Mouse (Mus musculus) R1 (cell line): Measurements from ENCODE around the gene Aasdh.
A peak's percentile ranks its signal among the peaks of the same experiment; 100 is the strongest.
"Not testable (repeated sequence)": the region's sequence is repeated elsewhere in the genome, so short reads cannot be mapped to it uniquely, and the experiment has no call there.

ENCODE experiments used
- DNase-seq: peaks from one replicate; pipeline ENCODE4 v3.0.0-alpha.2; 2018; ENCODE audit warnings: low read depth, low spot score

Gene Aasdh

DNA sequence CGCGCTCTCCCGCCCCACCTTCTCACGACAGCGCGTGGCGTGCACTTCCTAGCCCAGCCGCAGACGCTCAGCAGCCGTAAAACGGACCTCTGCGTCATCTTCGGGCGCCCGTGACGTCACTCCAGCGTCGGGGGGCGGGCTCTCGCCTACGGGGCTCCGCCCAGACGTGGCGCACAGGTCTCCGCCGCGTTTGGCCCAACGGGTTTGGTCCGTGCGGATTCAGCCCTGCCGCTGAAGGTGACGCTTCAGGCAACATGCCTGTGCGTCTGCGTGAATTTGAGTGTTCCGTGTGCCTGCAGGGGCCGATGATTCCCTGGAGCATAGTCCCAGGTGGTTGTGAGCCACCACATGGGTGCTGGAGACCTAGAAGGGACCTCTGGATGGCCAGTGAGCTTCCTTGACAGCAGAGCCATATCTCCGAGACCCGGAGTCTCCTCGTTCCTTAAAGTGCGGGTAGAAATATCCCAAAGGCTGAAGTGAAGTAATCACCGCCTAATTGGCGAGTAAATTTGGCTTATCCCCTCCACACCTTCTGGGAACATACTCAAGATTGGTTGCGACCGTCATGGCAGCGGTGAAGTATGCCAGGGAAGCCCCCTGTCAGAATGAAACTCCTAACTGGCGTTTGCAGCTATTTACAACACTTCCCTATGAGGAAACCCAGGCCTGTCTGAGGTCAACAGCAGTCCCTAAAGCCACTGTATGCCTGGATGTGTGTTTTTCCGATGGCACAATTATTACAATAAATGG, at the start of gene Aasdh:
Gene Aasdh, minus strand, starts transcription at position 110 of the 750 bp plus-strand sequence.
- DNase-seq = peak; percentile 94

DNA sequence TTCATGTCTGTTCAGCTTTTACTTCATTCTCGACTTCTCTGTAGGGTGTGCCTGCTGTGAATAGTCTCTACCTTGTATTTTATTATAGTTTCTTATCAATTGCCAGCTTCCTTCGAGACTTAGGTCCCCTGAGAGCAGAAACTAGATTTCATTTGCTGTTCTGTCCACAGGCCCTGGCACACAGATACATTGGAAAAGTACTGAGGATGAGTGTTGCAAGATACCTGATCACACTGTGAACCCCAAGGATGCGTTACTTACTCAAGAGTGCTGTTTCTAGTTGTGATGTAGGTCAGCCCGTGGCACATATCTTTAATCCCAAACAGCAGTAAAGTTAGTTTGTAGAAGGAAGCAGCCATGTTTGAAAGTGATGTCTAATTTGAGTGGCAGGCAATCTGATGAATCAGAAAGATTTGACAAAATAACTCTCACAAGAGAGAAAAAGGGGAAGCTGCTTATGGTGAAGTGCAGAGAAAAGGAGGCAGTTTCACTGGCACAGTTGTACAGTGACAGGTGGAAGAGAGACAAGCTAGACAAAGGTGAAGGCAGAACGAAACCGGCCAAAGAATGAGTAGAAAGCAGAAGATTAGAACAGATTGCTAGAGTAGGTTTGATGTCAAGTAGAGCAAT, 49.1 kb upstream of the Aasdh start:
- no peak for DNase-seq

DNA sequence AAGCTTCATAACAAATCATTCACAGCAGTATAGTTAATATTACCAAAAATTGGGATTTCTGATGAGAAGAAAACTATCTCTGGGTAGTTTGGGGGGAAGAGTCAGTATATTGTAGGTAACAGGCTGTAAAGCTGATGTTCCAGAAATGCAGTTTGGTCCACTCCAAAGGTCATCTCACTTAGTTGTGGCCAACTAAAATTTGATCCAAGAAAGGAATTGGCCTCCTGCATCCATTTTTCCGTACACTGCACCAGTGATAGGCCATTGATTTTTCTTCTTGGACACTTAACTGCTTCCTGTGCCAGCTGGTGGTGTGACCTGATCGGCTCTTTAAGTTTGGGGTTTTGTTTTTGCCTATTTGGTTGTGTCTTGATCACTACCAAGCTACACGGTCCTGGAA, 48.5 kb upstream of the Aasdh start:
- no peak for DNase-seq

DNA sequence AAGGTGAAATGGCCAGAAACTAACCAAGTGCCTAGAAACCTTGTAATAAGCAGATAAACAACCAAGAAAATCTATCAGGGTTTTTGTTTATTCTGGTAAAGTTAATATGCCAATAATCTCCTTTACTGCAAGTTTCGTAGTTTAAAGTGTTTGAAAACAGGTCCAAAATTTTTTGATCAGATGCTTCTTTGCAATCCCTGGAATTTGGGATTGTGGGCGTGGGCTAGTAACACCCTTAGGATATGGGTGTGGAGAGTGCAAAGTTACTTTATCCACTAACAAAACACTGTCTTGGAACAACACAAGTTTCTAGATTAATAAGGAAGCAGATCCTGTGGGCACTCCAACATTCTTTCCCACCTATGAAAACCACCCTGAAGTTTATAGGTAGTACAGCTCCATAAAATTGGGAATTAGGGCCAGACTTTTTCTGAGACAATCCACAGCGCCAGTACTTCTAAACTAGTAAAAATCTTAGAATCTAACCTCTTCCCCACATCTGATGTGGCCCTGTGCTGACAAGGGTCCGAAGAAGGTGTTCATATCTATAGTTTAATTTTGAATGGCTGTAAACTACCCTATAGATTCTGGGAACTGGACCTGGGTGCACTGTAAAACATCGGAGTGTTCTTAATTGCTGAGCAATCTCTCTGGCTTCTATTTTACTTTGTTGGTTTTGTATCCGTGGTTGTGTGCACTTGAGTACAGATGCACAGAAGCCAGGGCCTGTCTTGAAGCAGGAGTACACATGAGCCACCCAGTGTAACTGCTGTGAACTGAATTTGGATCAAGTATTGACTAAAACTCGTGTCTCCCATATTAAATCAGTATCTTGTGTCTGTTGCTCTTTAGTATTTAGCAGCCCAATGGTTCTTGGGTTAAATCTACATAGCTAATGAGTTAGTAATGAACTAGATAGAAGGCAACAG, 47.1 kb upstream of the Aasdh start:
- DNase-seq = peak; percentile 75

DNA sequence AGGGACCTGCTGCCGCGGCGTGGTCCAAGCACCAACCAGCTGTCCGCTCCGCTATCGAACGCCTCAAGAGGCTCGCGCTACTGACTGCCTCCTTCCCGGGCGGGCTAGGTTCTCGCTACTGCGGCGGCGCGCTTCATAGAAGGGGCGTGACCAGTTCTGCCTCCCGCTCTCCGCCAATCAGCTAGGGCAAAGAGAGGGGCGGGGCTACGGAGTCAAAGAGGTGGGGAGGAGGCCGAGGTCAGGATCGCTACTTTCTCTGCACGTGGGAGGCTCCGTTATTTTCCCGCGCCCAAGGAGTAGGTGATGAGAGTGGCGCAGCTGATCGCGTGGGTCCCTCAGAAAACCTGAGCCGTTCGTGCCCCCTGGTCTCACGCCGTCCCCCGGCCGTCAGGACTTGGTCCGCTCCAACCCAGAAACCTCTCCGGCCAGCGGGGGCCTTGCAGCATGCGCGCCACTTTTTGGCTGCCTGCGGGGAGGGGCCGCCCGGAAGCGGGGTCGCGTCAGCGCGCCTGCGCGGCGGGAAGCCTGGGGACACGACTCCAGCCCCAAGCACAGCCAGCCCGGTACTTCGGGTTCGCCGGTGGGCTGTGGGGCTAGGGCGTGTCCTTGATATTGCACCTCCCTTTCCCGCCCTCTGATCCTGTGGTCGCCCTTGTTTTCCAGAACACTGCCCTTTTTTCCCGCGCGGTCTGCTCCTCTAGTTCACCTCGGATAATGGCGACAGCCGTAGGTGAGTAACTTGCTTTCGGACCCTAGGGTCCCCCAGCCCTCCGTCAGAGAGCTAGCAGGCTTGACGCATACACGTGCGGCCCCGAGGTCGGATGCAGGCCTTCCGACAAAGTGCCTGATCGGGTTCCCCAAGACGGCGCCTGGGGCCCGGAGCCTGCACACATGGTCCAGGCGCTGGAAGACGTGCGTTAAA, 46.1 kb upstream of the Aasdh start, which contains the start of the genes Paics and Ppat:
Gene Paics, plus strand, starts transcription at position 202 of the 922 bp plus-strand sequence.
Gene Ppat, minus strand, starts transcription at position 473 of the 922 bp plus-strand sequence.
- DNase-seq = peak; percentile 99

DNA sequence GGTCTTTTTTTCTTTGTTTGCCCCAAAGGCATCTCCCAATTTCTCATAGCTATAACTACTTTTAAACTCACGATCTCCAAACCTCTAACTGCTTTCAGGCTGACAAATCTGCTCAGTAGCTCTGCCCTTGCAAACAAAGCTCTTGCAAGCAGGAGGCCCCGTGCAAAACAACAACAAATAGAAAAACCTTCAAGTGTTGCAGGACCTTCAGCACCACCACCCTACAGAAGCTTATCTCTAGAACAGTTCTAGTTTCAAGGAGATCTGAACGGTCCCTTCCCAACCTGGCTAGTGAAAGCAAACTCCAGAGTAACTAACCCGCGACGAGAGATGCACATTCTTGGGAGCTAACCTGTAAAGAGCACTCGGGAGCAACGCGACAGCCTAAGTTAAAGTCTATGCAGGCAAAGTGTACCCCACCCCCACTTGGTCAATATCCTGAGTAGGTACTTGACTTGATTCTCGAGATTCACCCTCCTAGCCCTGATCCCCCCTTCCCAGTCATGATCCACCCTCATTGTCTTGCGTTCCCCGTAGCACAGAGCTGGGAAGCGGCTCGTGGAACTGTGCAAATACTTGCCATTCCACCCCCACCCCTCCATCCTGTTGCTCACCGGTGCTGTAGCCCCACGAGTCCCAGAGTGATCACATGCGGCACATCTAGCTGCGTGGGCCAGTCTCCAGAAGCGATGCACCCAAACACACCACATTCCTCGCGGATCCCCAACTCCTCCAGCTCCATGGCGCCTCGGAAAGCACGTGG, 45.2 kb upstream of the Aasdh start:
- no peak for DNase-seq

DNA sequence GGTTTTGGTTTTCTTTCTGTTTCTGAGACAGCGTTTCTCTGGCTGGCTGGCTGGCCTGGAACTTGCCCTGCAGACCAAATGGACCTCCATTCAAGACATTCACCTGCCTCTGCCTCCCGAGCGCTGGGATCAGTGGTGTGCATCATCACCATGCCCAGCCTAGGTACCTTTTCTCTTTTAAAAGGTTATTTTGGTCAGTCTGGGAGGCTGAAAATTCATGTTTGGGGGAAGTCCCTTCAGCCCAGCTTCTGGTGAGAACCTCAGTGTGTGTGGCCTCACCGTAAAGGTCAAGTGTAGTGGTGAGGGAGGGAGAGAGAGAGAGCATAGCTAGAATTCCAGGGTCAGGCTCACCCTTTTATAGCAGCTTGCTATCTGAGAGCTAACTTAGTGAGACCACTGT, 42.4 kb upstream of the Aasdh start:
- peak; percentile 46 for DNase-seq

DNA sequence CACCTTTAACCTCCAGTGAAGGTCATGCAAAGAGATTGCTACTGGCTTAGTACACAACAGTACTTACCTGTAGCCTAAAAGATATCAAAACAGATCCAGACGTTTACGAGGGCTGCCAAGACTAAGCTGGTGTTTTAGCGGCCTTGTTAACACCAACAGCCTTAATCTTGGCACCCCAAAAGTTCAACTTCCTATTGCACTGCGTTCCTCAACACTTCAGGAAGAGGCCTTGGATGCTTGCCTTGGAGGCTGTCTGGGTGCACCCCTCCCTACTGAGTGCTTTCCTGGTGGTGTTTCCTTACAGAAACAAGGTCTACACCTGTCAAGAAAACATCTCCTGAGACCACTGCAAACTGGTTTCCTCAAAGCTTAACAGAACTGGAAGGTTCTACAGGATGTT, 41.8 kb upstream of the Aasdh start:
- DNase-seq = no peak

DNA sequence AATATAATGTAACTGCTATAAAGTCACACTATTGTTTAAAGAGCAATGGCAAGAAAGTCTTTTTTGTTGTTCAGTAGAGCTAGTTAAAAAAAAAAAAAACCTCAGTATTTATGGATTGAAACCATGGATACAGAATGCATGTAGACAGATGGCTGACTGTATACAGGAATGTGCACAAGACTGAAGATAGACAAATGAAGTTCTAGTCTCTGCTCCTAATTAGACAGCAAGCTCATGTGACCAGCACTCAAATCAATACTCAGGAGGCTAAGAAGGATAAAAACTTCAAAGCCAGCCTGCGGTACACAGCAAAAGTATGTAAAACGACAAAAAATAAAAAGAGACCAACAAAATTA, 40.3 kb upstream of the Aasdh start:
- no peak for DNase-seq

DNA sequence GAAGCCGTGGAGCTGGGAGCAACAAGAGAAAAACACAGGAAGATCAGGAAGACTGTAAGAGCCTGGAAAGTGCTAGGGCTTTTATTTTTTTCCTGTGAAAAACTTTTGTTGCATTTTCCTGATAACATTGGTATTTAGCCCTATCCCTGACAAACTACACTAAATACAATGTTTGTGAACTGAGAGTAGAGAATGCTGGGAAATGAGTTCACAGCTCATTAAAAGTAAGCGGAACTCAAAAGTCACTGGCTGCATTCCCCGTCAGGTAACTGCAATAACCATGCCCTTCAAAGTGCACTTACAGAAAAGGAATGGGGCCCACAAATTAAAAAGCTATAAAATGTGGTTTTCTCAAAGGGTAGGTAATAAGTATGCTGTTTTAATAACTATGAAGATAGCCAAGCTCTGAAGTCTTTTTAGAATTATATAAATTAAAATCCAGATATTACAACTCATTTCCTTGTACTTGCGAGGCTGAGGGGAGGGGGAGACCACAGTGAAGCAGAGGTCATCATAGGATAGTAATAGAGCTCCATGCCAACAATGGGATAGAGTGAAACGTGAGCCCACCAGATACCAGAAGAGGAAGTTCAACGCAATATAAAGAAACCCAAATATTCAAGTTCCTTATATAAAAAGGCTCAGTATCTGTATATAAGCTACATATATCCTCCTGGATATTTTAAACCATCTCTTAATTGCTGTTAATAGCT, 39.8 kb upstream of the Aasdh start:
- no peak for DNase-seq

DNA sequence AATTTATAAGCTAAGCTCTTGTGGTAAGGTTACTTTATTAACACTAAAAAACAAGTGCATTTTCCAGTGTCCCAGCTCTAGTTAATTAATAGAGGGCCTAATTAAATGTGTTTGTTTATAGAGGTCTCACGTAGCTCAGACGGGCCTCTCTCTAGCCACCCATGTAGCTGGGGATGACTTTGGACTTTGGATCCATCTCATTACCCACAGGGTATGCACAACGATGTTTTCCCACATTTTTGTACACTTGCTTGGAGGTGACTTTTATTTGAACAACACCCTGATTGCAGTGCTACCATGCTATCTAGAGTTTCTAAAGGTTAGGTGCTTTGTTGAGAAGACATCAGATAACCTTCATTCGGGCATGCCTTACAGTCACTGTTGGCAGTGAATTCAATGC, 37.2 kb upstream of the Aasdh start:
- DNase-seq = no peak

DNA sequence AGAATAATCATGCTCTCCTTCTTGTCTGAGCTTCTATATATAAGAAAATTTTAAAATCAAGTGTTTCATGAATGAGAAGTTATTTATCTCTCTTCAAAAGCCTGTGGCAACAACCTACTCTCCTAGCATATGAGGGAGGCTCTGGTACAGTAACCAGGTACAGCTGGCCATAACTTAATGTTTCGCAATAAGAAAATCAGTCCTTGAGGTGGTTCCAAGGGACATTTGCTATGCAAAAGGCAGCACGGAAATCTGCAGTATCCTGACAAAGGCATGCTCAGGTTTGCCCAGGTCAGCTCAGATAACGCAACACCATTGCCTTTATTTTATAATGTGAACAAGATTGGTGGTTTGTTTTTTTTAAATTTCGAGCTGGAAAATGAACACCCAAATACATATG, 36.7 kb upstream of the Aasdh start:
- DNase-seq = no peak

DNA sequence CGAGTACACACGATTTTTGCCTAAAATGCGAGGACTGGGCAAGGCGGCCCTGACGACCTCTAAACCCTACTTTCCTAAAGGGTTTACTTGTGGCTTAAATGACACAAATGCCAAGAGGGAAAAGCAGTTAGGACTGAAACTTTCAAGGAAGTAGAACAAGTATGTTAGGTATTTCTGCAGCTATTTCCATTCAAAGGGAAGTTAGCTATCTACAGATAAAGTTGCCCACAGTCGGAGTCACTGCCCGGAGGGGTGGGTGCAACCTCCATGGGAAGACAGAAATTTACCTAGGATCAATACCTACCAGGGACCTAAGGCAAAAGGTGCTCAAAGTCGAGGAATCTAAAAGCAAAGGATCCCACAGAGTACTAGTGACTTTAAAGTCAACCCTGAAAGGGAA, 34.4 kb upstream of the Aasdh start:
- DNase-seq = no peak

DNA sequence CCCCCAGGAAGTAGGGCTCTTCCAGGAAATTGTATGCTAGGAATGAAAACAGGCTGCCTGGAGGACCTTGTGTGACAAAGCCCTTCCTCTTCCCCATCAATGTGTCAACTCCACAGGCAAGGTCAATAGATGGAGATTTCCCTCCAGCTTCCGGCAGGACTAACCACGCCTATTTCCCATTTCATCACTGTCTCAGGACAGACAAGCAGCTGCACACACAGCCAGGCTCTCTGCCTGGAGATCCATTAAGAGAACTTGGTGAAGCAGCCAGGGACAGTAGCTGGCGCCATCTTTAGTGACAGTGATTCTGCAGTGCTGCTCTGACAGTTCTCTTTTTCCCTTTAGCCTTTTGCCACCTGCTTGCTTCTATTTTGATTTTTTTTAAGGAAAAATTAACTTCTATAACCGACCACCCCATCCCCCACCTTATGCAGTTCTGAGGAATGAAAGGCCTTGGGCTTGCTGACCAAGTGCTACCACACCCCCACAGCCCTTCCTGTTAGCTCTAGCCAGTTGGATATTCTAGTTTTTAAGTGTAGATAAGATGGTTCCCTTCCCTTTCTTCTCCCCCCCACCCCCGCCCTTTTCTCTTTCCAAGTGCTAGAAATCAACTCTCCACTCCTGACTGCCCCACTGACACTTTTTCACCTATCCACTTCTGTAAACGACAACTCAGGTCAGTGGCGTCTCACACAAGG, 24.0 kb upstream of the Aasdh start:
- DNase-seq = peak; percentile 96

DNA sequence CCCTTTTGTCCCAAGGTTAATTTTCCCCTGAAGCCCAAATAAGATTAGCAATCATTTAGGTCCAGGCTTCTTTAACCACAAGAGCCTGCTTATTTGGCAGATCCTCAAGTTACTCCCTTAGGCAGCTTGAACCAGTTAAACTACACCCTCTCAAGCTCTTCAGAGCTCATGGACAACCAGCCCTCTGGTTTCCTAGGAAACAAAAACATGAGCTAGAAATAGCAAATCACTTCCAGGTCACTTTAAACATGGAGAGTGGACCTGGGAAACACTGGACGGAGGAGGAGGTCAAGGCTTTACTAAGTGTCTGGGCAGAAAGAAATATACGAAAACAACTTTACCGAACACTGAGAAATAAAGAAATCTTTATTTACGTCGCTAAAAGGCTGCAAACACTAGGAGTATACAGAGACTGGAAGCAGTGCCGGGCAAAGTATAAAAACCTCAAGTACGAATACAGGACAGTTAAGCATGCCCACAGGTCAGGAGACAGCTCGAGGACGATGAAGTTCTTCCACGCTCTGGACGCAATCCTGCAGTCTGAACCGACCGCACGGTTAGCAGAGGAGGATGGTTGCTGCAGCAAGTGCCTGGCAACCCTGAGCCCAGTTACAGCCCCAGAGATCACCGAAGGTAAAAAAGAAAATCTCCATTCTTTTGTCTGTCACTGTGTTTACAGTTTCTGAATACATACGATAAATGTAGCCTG, 23.0 kb upstream of the Aasdh start:
- no peak for DNase-seq

DNA sequence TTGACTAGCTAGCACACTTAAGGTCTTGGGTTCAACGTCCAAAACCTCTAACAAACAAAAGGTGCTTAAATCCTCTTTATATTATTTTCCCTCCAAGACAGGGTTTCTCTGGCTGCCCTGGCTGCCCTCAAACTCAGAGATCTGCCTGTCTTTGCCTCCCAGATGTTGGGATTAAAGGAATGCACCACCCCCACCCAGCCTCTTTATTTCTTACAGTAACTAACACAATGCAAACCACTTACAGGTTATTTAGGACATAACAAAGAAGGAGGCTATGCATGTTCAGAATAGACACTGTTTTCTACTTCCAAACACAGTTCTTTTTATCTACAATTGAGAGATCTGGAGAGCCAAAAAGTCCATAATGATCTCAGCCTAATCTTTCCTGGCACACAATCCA, 19.0 kb upstream of the Aasdh start:
- DNase-seq = peak; percentile 59

DNA sequence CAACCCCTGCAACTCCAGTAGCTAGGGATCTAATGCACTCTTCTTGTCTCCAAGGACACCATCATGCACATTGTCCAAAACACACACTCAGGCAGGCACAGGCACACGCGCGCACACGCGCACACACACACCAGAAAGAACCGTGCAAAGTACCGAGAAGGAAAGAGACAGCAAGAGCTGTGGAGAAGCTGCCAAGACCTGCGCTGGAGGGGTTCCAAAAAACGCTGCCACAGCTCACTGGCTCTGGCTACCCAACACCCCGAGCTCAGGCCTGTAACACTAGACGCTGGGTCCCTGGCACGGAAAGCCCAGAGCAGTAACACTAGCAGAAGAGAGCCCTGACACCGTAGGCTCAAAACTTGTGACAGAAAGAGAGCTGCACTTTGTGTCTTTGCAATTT, 18.1 kb upstream of the Aasdh start:
- no peak for DNase-seq

DNA sequence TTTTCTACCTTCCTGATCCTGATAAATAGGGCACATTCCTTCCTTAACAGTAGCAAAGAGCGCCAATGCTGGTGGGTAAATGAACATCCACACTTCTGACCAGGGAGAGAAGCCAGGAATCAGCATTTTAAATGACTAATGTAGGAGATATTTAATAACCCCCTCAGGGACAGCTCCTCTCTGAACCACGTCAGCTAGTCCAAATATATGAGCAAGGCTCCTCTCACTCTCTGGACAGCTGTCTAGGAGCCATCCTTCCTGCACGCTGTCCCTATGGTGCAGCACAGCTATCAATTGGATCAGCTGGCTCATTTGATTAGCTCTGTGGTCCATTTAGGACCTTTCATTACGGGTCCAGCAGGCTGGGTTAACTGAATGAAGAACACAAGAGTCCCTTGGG, 17.5 kb upstream of the Aasdh start:
- DNase-seq = no peak

DNA sequence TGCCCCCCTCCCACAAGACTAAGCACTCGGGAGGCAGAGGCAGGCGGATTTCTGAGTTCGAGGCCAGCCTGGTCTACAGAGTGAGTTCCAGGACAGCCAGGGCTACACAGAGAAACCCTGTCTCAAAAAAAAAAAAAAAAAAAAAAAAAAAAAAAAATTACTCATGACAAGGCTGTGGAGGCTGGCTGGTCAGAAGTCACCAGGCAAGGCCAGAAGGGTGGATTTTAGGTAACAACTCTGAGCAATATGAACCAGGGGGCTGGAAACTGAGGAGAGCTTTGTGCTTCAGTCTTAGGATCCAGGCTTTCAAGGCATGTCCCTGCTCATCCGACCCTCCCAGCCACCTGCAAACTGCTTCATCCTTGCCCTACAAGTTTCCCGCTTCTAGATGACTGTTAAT, 7.2 kb upstream of the Aasdh start:
- not testable (repeated sequence) for DNase-seq
